Mouse (Mus musculus) E14TG2a.4 (cell line): ENCODE results near the gene Clec12a.

Experiments
- H3K27me3 ChIP-seq: 2 replicates; pipeline ENCODE4 v1.6.1; 2014; ENCODE audit warnings: low read length, control low read depth; ENCODE audit not compliant: insufficient read depth
- H3K36me3 ChIP-seq: 2 replicates; pipeline ENCODE4 v1.6.1; 2014; ENCODE audit warnings: low read length, control low read depth; ENCODE audit not compliant: insufficient read depth
- H3K4me1 ChIP-seq: replicated peaks from 2 replicates; pipeline ENCODE4 v1.6.1; 2014; ENCODE audit warnings: low read depth, low read length, control low read depth
- H3K4me3 ChIP-seq: replicated peaks from 2 replicates; pipeline ENCODE4 v1.5.1; 2014; ENCODE audit warnings: mild to moderate bottlenecking, low read length
- H3K9me3 ChIP-seq: 2 replicates; pipeline ENCODE4 v1.6.1; 2014; ENCODE audit warnings: low read length, control low read depth
- CTCF ChIP-seq: conservative IDR thresholded peaks from 2 replicates; pipeline ENCODE4 v1.5.1; 2014; ENCODE audit warnings: low read length
- NANOG ChIP-seq: IDR thresholded peaks from 2 replicates; pipeline ENCODE4 v1.6.1; 2014; ENCODE audit warnings: borderline replicate concordance, low read length, mixed read lengths
- POU5F1 ChIP-seq: IDR thresholded peaks from 2 replicates; pipeline ENCODE4 v1.6.1; 2014; ENCODE audit warnings: low read length, borderline replicate concordance

Gene Clec12a

DNA sequence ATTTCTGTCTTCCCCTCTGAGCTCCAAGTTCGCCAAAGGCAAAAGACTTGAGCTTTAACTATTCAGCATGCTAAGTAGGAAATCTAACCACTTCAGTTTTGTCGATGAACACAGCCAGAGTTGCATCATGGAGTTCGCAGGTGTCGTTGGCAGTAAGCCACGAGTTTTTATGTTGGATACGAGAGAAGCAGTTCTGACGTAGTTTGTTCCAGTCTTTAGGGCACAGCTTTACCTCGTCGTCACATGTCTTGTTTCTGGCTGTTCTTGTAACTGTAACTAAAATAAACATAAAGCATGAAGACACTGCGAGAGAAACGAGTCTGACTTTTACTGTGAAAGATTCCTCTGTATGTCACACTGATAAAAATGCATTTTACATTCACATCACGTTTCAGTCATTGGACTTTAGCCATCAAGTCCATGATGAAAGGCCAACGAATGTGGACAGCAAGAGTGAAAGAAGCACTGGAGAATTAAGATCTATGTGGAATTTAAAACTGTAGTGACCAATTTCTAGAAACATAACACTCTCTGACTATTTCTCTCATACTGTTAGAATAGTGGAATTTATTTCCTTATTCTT lies 15.8 kb upstream of the Clec12a start:
- Histone ChIP-seq H3K9me3 (no peaks in the 10 kb centered on the region), H3K4me1 (no peaks in the 10 kb centered on the region), H3K36me3 (no peaks in the 10 kb centered on the region), H3K27me3 (no peaks in the 10 kb centered on the region), H3K4me3 (no peak overlapping the region)
- TF ChIP-seq POU5F1 (no peak), CTCF (no peak), NANOG (no peak)

DNA sequence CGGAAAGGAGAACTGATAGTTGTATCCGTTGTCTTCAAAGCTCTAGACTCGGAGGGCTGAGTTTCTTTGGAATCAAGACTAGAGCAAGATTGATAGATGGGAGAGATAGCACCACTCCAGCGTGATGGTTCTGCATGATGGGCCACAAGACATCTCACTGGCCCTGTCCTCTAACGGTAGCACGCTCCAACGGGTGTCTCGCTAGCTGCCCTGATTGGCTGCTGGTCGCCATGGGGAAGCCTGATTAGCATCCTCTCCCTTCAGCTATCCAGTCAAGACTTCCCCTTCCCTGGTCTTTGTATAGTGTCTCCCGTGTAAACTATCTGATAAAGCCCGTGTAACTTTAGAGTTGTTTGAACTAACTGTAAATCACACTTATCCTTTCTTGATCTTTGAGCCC lies 10.9 kb upstream of the Clec12a start, which contains the start of gene 4922502D21Rik:
4922502D21Rik (minus strand) TSS at position 187 of the 400 bp plus-strand sequence.
- no peaks in the 10 kb centered on the region for H3K9me3 ChIP-seq
- TF ChIP-seq POU5F1 = no peak
- no peak for TF ChIP-seq CTCF
- no peak within 1 kb of the TSS for H3K4me3 ChIP-seq
- no peaks in the 10 kb centered on the region for H3K36me3 ChIP-seq
- no peaks in the 10 kb centered on the region for H3K27me3 ChIP-seq
- H3K4me1 ChIP-seq = no peaks in the 10 kb centered on the region; the same call in 1 of the 2 replicates

DNA sequence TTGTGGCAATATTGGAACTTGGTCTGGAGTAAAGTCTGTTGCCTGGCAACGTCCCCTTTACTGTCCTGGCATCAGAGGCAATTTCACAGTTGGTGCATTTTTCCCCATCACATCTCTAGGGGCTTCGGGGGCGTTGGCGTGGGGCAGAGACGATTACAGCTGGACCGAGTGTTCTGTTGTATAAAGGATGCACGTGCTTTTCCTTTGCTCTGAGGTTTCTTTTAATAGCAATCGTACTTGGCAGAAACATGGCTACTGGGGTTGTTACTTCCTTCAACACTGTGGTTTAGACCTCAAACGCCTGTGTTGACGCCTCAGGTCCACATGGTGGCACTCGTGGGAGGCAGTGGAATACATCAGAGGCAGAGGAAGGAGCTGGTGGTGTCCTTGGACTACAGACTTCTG lies 8.8 kb upstream of the Clec12a start:
- Histone ChIP-seq H3K4me3 (no peak overlapping the region), H3K36me3 (no peaks in the 10 kb centered on the region), H3K27me3 (no peaks in the 10 kb centered on the region), H3K4me1 (no peaks in the 10 kb centered on the region; the same call in 1 of the 2 replicates), H3K9me3 (no peaks in the 10 kb centered on the region)
- TF ChIP-seq NANOG = no peak
- TF ChIP-seq CTCF = peak; percentile 29; the same call in 1 of the 2 replicates

DNA sequence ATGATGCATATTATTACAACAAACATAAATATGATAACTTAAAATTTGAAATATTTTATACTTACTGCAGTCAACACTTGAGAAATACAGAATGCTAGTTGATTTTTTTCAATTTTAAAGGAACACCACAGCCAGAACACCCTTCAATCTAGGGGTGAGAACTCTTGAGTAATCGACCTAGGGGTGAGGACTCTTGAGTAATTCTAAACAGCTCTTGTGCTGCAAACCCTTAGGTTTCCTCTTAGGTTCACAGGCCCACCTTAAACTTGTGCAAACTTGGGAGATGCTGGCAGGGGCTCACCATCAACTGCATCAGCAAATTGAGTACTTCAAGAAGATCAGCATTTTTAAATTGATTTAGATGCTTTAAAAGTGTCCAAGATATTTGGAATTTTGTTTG lies 4.7 kb upstream of the Clec12a start:
- no peaks in the 10 kb centered on the region for H3K27me3 ChIP-seq
- TF ChIP-seq CTCF (no peak), POU5F1 (no peak), NANOG (no peak)
- H3K4me3 ChIP-seq = no peak overlapping the region
- H3K36me3 ChIP-seq = no peaks in the 10 kb centered on the region
- no peaks in the 10 kb centered on the region for H3K9me3 ChIP-seq
- H3K4me1 ChIP-seq = no peaks in the 10 kb centered on the region; the same call in 1 of the 2 replicates

DNA sequence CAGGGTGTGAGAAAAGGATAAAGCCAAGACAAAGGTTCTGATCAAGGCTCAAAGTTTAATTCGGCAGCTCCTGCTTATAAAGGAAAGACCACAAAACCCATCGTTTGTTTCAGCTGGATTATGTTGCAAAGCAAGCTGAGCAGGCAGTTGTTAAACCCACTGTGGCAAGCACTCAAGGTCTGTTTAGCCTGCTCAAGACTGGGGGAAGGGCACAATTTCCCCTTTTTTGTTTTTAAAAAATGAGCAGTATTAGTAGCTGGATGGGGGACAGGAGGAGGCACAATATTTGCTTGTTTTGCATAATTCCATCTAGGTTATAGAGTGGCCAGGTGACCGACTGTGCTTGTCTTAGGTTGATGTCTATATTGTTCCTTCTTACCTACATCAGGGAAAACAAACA lies 1.9 kb downstream of the Clec12a start:
- H3K4me1 ChIP-seq = peaks cover 2% of the 10 kb centered on the region; the same call in 1 of the 2 replicates
- H3K27me3 ChIP-seq = no peaks in the 10 kb centered on the region
- TF ChIP-seq CTCF = no peak
- no peak for TF ChIP-seq POU5F1
- no peak for TF ChIP-seq NANOG
- H3K4me3 ChIP-seq = no peak overlapping the region
- peaks cover 28% of the 10 kb centered on the region for H3K9me3 ChIP-seq
- no peaks in the 10 kb centered on the region for H3K36me3 ChIP-seq

DNA sequence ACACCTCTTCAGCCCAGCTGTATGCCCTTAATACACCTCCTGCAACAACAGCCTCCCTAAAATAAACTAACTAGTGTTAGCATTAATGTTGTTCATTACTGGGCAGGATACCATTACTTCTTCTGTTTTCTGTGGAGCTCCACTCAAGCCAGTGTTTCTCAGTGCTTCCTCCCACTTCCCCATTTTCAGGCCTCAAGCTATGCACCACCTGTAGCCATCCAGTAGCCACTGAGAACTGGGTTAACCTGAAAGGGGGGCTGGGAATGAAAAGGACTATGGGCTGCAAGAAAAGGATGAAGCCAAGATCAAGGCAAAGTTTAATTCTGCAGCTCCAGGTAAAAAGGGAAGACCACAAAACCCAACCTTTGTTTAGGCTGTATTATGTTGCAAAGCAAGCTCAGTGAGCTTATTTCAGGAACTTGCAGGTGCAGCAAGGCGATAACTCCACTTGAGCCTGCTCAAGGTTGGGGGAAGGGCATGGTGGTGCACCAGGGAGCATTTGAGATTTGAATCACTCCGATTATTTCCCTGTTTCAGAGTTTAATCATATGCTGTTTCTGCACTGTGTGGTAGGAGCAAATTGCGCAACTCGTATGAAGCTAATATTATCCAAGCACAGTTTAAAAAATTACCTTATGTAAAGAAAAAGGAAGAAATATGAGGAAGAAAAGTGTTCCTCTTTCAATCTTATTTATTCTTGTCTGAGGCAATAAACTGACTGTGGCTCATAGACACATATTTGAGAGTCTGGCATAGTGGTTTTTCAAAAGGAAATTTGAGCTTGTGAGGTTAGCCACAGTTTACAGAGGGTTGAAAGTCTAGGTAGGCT lies 7.2 kb downstream of the Clec12a start:
- Histone ChIP-seq H3K4me1 (peaks cover 17% of the 10 kb centered on the region; the same call in 1 of the 2 replicates), H3K9me3 (peaks cover 30% of the 10 kb centered on the region), H3K27me3 (no peaks in the 10 kb centered on the region), H3K36me3 (no peaks in the 10 kb centered on the region), H3K4me3 (no peak overlapping the region)
- TF ChIP-seq POU5F1 (no peak), CTCF (no peak), NANOG (no peak)

DNA sequence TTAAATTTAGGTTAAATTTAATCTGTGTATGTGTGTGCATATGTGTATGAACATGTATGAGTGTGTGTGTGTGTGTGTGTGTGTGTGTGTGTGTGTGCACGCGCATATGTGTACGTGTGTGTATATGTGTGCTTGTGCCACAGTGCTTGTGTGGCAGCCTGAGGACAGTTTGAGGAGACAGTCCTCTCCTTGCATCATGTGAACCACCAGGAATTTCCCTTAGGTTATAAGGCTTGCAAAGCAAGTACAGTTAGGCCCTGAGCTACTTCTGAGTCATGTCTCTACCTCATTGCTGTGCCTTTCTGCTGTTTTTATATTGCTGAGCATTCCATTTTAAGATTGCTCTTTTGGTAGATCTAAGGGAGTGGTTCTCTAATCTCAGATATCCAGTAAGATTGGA lies 8.6 kb downstream of the Clec12a start:
- Histone ChIP-seq H3K4me3 (no peak overlapping the region), H3K9me3 (peaks cover 30% of the 10 kb centered on the region), H3K4me1 (peaks cover 17% of the 10 kb centered on the region; the same call in 1 of the 2 replicates), H3K36me3 (no peaks in the 10 kb centered on the region), H3K27me3 (no peaks in the 10 kb centered on the region)
- TF ChIP-seq POU5F1 (no peak), CTCF (no peak), NANOG (no peak)

DNA sequence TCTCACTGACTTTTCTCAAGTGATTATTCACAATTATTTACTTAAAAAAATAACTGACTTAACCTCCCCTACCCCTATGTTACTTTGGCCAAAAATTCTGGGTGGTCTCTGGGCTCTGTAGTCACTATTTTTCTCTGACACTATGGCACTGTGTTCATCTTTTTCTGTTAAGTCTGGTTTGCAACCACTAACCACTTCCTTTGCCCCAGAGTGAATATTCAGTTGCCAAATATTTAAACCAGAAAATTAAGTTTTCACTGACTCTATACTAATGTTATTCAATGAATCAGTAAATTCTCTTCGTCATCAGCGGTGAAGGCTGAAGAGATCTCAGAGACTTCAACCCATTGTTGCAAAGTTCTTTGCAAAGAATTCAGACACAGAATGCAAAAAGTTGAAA lies 13.3 kb downstream of the Clec12a start:
- no peaks in the 10 kb centered on the region for H3K9me3 ChIP-seq
- H3K4me1 ChIP-seq = 0 out of 2 replicates have a peak, but pooled peaks cover 5% of the 10 kb centered on the region
- no peak overlapping the region for H3K4me3 ChIP-seq
- TF ChIP-seq NANOG (no peak), CTCF (no peak), POU5F1 (no peak)
- H3K36me3 ChIP-seq = no peaks in the 10 kb centered on the region
- no peaks in the 10 kb centered on the region for H3K27me3 ChIP-seq
